Mouse (Mus musculus): Measurements from ENCODE around the gene Nrf1. TPM values are rescaled to one million over a fixed set of nuclear protein-coding genes. Genes with fewer than 3 reads are reported as not detected.

The Nrf1 gene
- polyA plus RNA-seq (2015; fragmentation: Nextera tagmentation; extraction: Ambion mirVana): 41.0 and 43.5 TPM in 2 replicates

DNA sequence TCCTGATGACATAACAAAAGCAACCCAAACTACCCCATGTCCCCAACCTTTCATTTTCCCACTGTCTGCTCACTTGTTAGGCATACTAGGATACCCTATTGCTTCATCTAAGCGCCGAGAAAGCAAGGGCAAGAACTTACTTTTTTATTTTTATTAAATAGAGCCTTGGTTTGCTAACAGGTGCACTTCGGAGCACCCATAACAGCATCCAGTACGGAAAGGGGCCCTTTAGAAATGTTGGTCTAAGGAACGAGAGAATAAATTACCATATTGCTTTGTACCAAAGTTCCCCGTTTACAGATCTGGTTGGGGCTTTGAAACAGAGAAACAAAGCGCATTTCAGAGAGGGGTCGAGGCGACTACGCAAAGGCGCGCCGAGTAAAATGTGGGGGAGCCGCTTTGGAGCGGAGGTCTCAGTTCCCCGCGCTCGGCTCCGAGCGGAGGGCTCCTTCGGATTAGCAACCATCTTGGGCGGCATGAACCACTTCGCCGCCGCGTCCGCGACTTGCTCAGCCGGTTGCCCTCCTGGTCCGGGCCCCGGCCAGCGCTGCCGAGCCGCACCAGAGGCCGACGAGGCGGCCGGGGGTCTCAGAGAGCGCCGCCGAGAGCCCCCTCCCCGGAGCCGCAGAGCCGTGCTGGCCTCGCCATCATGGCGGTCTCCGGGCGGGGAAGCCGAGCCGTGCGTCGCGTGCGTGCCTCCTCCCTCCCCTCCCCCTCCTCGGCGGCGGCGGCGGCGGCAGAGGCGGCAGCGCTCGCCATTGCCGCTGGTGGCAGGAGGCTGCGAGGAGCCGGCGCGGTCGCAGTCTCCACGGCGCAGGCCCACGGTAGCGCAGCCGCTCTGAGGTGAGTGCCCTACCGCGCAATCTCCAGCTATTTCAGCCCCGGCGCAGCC, at the start of gene Nrf1:
Gene Nrf1 (plus strand): TSS at position 718 of the 892 bp plus-strand sequence.
- Histone ChIP-seq H3K4me3 (peak within 1 kb of the TSS; percentile 98), H3K36me3 (no peaks in the 10 kb centered on the region), H3K4me2 (peak within 1 kb of the TSS; percentile 85), H3K4me1 (replicated peaks) (peaks cover 36% of the 10 kb centered on the region), H3K9ac (peak within 1 kb of the TSS; percentile 99), H3K9me3 (no peaks in the 10 kb centered on the region), H3K27ac (peak within 1 kb of the TSS; percentile 100), H3K27me3 (no peaks in the 10 kb centered on the region)
- ATAC-seq (ENCODE audit: low FRiP score): peak; percentile 97
- under 1% methylated on average over 76 of the region's 78 CpGs for WGBS

DNA sequence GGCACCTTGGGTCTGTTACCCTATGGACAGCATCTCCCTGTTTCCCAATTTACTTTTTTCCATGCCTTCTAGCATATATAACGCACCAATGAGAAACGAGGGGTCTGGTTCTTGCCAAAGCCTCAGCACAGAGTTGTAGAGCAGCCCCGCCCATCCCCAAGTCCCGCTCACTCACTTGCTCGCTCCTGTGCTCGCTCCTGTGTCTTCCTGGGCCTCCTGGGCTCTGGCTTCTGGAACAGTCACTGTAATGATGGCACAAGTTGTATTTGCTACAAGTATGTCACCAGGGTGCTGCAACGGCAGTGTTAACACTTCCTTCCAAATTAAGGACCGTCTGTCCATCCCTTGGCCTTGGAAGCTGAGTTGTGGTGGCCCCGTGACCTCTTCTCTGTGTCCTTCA, 49.6 kb upstream of the Nrf1 start:
- no peak for ATAC-seq (ENCODE audit: low FRiP score)
- H3K36me3 ChIP-seq: no peaks in the 10 kb centered on the region
- no peak overlapping the region for H3K4me3 ChIP-seq
- H3K9me3 ChIP-seq: no peaks in the 10 kb centered on the region
- H3K4me1 ChIP-seq (replicated peaks): no peaks in the 10 kb centered on the region
- H3K27me3 ChIP-seq: no peaks in the 10 kb centered on the region
- 78% methylated on average over 9 of the region's 9 CpGs for WGBS
- H3K4me2 ChIP-seq: no peak overlapping the region
- H3K27ac ChIP-seq: no peak overlapping the region
- H3K9ac ChIP-seq: no peak overlapping the region

DNA sequence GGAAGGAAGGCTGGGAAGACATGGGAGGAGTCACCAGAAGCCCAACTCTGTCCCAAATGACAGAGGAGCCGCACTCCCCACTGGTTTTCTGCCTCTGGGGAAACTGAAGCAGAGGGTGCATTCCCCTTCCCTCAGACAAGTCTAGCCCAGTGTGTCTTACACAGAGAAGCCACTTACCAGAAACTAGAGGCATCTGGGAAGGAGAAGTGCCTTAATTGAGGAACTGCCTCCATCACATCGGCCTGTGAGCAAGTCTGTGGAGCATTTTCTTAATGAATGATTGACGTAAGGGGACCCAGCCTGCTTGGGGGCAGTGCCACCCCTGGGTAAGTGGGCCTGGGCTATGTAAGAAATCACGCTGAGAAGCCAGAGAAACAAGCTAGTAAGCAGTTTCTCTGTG, 49.0 kb upstream of the Nrf1 start:
- Histone ChIP-seq H3K4me3 (no peak overlapping the region), H3K36me3 (no peaks in the 10 kb centered on the region), H3K4me1 (replicated peaks) (no peaks in the 10 kb centered on the region), H3K9ac (no peak overlapping the region), H3K27me3 (no peaks in the 10 kb centered on the region), H3K9me3 (no peaks in the 10 kb centered on the region), H3K27ac (no peak overlapping the region), H3K4me2 (no peak overlapping the region)
- no peak for ATAC-seq (ENCODE audit: low FRiP score)
- 69% methylated on average over 4 of the region's 4 CpGs for WGBS

DNA sequence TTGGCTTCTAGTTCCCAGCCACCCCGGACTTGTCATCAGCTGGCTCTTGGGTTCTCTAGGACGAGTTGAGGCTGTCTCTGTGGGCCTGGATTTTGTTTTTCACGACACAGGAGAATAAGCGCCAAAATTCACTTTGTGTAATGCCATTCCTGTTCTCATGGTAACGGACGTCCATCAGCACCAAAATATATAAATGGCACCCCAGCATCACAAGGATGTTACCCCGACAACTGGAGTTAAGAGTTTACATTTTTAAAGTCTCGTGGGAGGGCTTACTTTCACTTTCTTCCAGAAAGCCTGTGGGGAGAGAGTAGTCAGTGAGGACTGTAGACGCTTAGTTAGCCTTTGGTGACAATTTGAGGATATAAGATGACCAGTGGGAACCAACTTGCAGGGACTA, 45.2 kb upstream of the Nrf1 start:
- no peak overlapping the region for H3K4me2 ChIP-seq
- WGBS: 74% methylated on average over 9 of the region's 9 CpGs
- no peaks in the 10 kb centered on the region for H3K9me3 ChIP-seq
- no peaks in the 10 kb centered on the region for H3K27me3 ChIP-seq
- no peaks in the 10 kb centered on the region for H3K36me3 ChIP-seq
- no peak overlapping the region for H3K27ac ChIP-seq
- no peak overlapping the region for H3K4me3 ChIP-seq
- H3K9ac ChIP-seq: no peak overlapping the region
- no peaks in the 10 kb centered on the region for H3K4me1 ChIP-seq (replicated peaks)
- ATAC-seq (ENCODE audit: low FRiP score): no peak

- WGBS: 100% methylated on average over 1 of the region's 1 CpGs
- H3K4me3 ChIP-seq: no peak overlapping the region
- no peak overlapping the region for H3K27ac ChIP-seq
- H3K9me3 ChIP-seq: no peaks in the 10 kb centered on the region
- ATAC-seq (ENCODE audit: low FRiP score): no peak
- 0 out of 2 replicates have a peak, but pooled peaks cover 3% of the 10 kb centered on the region for H3K4me1 ChIP-seq (replicated peaks)
- H3K9ac ChIP-seq: no peak overlapping the region
- H3K27me3 ChIP-seq: no peaks in the 10 kb centered on the region
- H3K36me3 ChIP-seq: no peaks in the 10 kb centered on the region
- H3K4me2 ChIP-seq: no peak overlapping the region
Measured at GRCm38 (mm10) chr6:30005851-30006250, 41.9 kb upstream of the Nrf1 start.

DNA sequence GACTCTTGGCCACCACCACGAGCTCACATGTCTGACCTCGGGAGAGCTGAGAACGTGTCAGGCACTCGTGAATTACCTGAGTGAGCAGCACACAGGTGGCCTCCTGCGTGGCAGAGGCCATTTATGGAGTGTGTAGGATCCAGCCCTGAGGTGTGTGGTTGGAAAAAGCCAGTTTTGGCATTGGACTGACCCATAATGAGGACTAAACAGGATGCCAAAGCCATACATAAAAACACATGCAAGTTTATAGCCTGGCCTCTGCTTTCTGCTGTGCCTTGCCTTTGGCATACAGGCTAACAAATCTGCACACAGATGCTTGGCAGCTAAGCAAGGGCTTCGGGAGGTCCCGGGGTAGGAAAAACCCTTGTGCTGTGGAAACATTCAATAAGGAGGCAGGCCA, 38.6 kb upstream of the Nrf1 start:
- ATAC-seq (ENCODE audit: low FRiP score): no peak

GRCm38 (mm10) chr6:30013520-30013919, 34.3 kb upstream of the Nrf1 start:
- Histone ChIP-seq H3K27ac (no peak overlapping the region), H3K4me1 (replicated peaks) (0 out of 2 replicates have a peak, but pooled peaks cover 3% of the 10 kb centered on the region), H3K4me2 (no peak overlapping the region), H3K27me3 (no peaks in the 10 kb centered on the region), H3K9ac (no peak overlapping the region), H3K36me3 (no peaks in the 10 kb centered on the region), H3K9me3 (no peaks in the 10 kb centered on the region), H3K4me3 (no peak overlapping the region)
- 58% methylated on average over 2 of the region's 2 CpGs for WGBS
- ATAC-seq (ENCODE audit: low FRiP score): no peak

More for the DNA sequence above, 38.6 kb upstream of the Nrf1 start:
- no peak overlapping the region for H3K9ac ChIP-seq
- no peaks in the 10 kb centered on the region for H3K27me3 ChIP-seq
- H3K27ac ChIP-seq: peak overlapping the region; percentile 35; the same call in 1 of the 2 replicates
- H3K4me1 ChIP-seq (replicated peaks): 0 out of 2 replicates have a peak, but pooled peaks cover 3% of the 10 kb centered on the region
- WGBS: 85% methylated on average over 7 of the region's 7 CpGs
- H3K4me2 ChIP-seq: no peak overlapping the region
- H3K36me3 ChIP-seq: no peaks in the 10 kb centered on the region
- H3K9me3 ChIP-seq: no peaks in the 10 kb centered on the region
- H3K4me3 ChIP-seq: no peak overlapping the region

- Histone ChIP-seq H3K9me3 (no peaks in the 10 kb centered on the region), H3K4me3 (no peak overlapping the region), H3K4me1 (replicated peaks) (0 out of 2 replicates have a peak, but pooled peaks cover 1% of the 10 kb centered on the region), H3K27ac (no peak overlapping the region), H3K9ac (no peak overlapping the region), H3K36me3 (no peaks in the 10 kb centered on the region), H3K27me3 (no peaks in the 10 kb centered on the region), H3K4me2 (no peak overlapping the region)
- ATAC-seq (ENCODE audit: low FRiP score): no peak
- 74% methylated on average over 5 of the region's 5 CpGs for WGBS
Measured at GRCm38 (mm10) chr6:30014187-30014864, 33.5 kb upstream of the Nrf1 start.

DNA sequence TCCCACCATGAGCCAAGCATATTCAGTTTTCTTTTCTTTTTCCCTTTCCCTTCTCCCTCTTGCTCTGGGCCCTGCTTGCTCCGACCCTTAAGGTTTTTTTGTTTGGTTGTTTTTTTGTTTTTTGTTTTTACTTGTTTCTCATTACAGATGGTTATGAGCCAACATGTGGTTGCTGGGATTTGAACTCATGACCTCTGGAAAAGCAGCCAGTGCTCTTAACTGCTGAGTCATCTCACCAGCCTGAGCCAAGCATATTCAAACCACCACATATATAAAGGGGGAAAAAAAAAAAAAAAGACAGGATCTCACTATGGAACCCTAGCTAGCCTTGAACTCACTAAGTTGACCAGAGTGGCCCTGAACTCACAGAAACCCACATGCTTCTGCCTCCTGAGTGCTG, 26.5 kb upstream of the Nrf1 start:
- H3K27me3 ChIP-seq: no peaks in the 10 kb centered on the region
- H3K4me3 ChIP-seq: no peak overlapping the region
- H3K4me2 ChIP-seq: no peak overlapping the region
- H3K27ac ChIP-seq: no peak overlapping the region
- H3K4me1 ChIP-seq (replicated peaks): no peaks in the 10 kb centered on the region
- no peaks in the 10 kb centered on the region for H3K9me3 ChIP-seq
- no peaks in the 10 kb centered on the region for H3K36me3 ChIP-seq
- no peak for ATAC-seq (ENCODE audit: low FRiP score)
- WGBS: 97% methylated on average over 1 of the region's 1 CpGs
- H3K9ac ChIP-seq: no peak overlapping the region

GRCm38 (mm10) chr6:30021656-30022055, 26.1 kb upstream of the Nrf1 start:
- Histone ChIP-seq H3K27ac (no peak overlapping the region), H3K4me3 (no peak overlapping the region), H3K4me2 (no peak overlapping the region), H3K9ac (no peak overlapping the region), H3K27me3 (no peaks in the 10 kb centered on the region), H3K36me3 (no peaks in the 10 kb centered on the region), H3K9me3 (no peaks in the 10 kb centered on the region), H3K4me1 (replicated peaks) (no peaks in the 10 kb centered on the region)
- WGBS: 78% methylated on average over 5 of the region's 5 CpGs
- no peak for ATAC-seq (ENCODE audit: low FRiP score)

GRCm38 (mm10) chr6:30026799-30027198, 21.0 kb upstream of the Nrf1 start:
- no peak overlapping the region for H3K4me2 ChIP-seq
- H3K9me3 ChIP-seq: no peaks in the 10 kb centered on the region
- no peaks in the 10 kb centered on the region for H3K4me1 ChIP-seq (replicated peaks)
- no peak for ATAC-seq (ENCODE audit: low FRiP score)
- H3K4me3 ChIP-seq: no peak overlapping the region
- no peaks in the 10 kb centered on the region for H3K27me3 ChIP-seq
- no peak overlapping the region for H3K9ac ChIP-seq
- no peaks in the 10 kb centered on the region for H3K36me3 ChIP-seq
- 61% methylated on average over 10 of the region's 10 CpGs for WGBS
- no peak overlapping the region for H3K27ac ChIP-seq

GRCm38 (mm10) chr6:30028358-30028757, 19.4 kb upstream of the Nrf1 start:
- WGBS: 76% methylated on average over 4 of the region's 4 CpGs
- no peaks in the 10 kb centered on the region for H3K9me3 ChIP-seq

More at GRCm38 (mm10) chr6:30028358-30028757, 19.4 kb upstream of the Nrf1 start:
- Histone ChIP-seq H3K4me1 (replicated peaks) (no peaks in the 10 kb centered on the region), H3K4me2 (no peak overlapping the region), H3K4me3 (no peak overlapping the region), H3K27me3 (no peaks in the 10 kb centered on the region), H3K9ac (no peak overlapping the region), H3K36me3 (no peaks in the 10 kb centered on the region), H3K27ac (no peak overlapping the region)
- ATAC-seq (ENCODE audit: low FRiP score): no peak
